Mouse (Mus musculus) forebrain, embryonic 14.5 days (tissue): ENCODE results near the gene Vill. TPM values are rescaled to one million over a fixed set of nuclear protein-coding genes. Genes with fewer than 3 reads are reported as not detected.

Source experiments
- ATAC-seq: fragments of 200-750 bp; cut with Nextera tagmentation; 2 replicates; pipeline ENCODE4 v1.8.0; 2017; ENCODE audit warnings: mild to moderate bottlenecking, moderate library complexity
- DNase-seq: peaks from one replicate; pipeline ENCODE4 v3.0.0-alpha.2; 2015; ENCODE audit warnings: low spot score
- H3K27ac ChIP-seq: fragments of 300-500 bp; sonication (generic); 2 replicates; pipeline ENCODE4 v1.5.1; 2014; ENCODE audit warnings: low read depth, mild to moderate bottlenecking, control low read depth, low read length, moderate library complexity
- H3K27me3 ChIP-seq: fragments of 300-500 bp; sonication (generic); replicated peaks from 2 replicates; pipeline ENCODE4 v1.6.1; 2014; ENCODE audit warnings: low read length, control low read depth, mixed read lengths; ENCODE audit not compliant: control insufficient read depth, insufficient read depth
- H3K36me3 ChIP-seq: fragments of 300-500 bp; sonication (generic); 2 replicates; pipeline ENCODE4 v1.6.1; 2014; ENCODE audit warnings: low read length, control low read depth; ENCODE audit not compliant: control insufficient read depth, insufficient read depth
- H3K4me1 ChIP-seq: fragments of 300-500 bp; sonication (generic); 2 replicates; pipeline ENCODE4 v1.6.1; 2014; ENCODE audit warnings: antibody characterized with exemption, low read length, control low read depth; ENCODE audit not compliant: control insufficient read depth, insufficient read depth
- H3K4me2 ChIP-seq: fragments of 300-500 bp; sonication (generic); 2 replicates; pipeline ENCODE4 v1.6.1; 2014; ENCODE audit warnings: mild to moderate bottlenecking, control low read depth, low read length
- H3K4me3 ChIP-seq: fragments of 300-500 bp; sonication (generic); 2 replicates; pipeline ENCODE4 v1.5.1; 2014; ENCODE audit warnings: low read depth, low read length, control low read depth
- H3K9ac ChIP-seq: fragments of 300-500 bp; sonication (generic); 2 replicates; pipeline ENCODE4 v1.6.1; 2014; ENCODE audit warnings: mild to moderate bottlenecking, low read length, control low read depth, moderate library complexity
- H3K9me3 ChIP-seq: fragments of 300-500 bp; sonication (generic); replicated peaks from 2 replicates; pipeline ENCODE4 v1.6.1; 2016; ENCODE audit warnings: low read length, control low read depth, mixed read lengths; ENCODE audit not compliant: control insufficient read depth
- WGBS: fragments of 180-500 bp; shearing (Covaris S2); extraction: QIAGEN DNeasy Blood & Tissue Kit; methylation state at CpG from one replicate; pipeline ENCODE4 v1.1.7; 2014; 5-methylcytosine and 5-hydroxymethylcytosine counted together
- microRNA-seq: library from miRNA; unstranded; fragments of <30 nt; microRNA quantifications from one replicate; pipeline ENCODE4, GENCODE M21; 2016
- polyA plus RNA-seq: library from polyadenylated mRNA; unstranded; fragments of >200 nt; fragmentation: Nextera tagmentation; extraction: Ambion mirVana; gene quantifications from 2 replicates; pipeline ENCODE4 v1.2.1, GENCODE M21; 2014

Gene Vill
- polyA plus RNA-seq, 1 experiment from 2014 or later: 4.0 TPM

GRCm38 (mm10) chr9:119114911-119115310 is 62.3 kb downstream of the Vill start:
- H3K4me3 ChIP-seq: no peak overlapping the region
- no peaks in the 10 kb centered on the region for H3K9me3 ChIP-seq
- WGBS: 91% methylated on average over 17 of the region's 17 CpGs
- H3K9ac ChIP-seq: no peak overlapping the region
- H3K27me3 ChIP-seq: no peaks in the 10 kb centered on the region
- no peaks in the 10 kb centered on the region for H3K36me3 ChIP-seq
- DNase-seq (no peak), ATAC-seq (no peak)
- no peak overlapping the region for H3K27ac ChIP-seq
- no peaks in the 10 kb centered on the region for H3K4me1 ChIP-seq
- no peak overlapping the region for H3K4me2 ChIP-seq

DNA sequence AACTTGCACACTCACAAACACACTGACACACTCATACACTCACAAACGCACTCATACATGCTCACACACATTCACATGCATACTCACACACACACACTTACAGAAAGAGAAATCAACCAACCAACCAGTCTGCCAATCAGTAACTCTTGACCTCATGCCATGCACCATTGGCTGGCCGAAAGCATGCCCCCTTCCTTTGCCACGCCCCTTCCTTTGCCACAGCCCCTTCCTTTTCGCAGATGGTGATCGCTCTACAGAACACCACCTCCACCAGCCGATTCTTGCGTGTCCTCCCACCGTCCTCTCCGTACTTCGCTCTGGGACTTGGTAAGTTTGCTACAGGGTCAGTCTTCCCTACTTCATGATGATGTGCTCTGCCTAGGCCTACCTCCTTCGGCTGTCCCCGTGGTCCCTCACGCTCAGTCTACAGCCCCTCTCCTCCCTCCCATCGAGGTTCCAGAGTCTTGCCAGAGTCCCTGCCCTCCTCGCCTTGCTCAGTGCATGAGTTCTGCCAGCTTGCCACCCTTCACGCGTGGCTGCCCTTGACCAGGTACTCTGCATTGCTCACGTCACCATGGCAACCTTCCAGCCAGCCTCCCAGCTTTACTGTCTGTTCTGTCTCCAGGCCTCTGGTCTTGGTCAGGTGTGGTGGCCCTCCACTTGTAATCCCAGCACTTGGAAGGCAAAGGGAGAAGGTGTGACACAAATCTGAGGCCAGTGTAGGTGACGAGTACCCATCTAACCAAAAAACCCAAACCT is 67.0 kb downstream of the Vill start:
- DNase-seq: no peak

GRCm38 (mm10) chr9:119120168-119120560 is 67.6 kb downstream of the Vill start:
- H3K4me3 ChIP-seq: no peak overlapping the region
- 78% methylated on average over 3 of the region's 3 CpGs for WGBS
- no peak overlapping the region for H3K9ac ChIP-seq
- no peaks in the 10 kb centered on the region for H3K36me3 ChIP-seq
- no peak overlapping the region for H3K27ac ChIP-seq
- ATAC-seq (no peak), DNase-seq (no peak)
- no peaks in the 10 kb centered on the region for H3K4me1 ChIP-seq
- no peaks in the 10 kb centered on the region for H3K9me3 ChIP-seq
- no peaks in the 10 kb centered on the region for H3K27me3 ChIP-seq
- H3K4me2 ChIP-seq: no peak overlapping the region

More for the DNA sequence above, 67.0 kb downstream of the Vill start:
- H3K27me3 ChIP-seq: no peaks in the 10 kb centered on the region
- H3K4me2 ChIP-seq: no peak overlapping the region
- H3K4me1 ChIP-seq: no peaks in the 10 kb centered on the region
- no peaks in the 10 kb centered on the region for H3K36me3 ChIP-seq
- H3K27ac ChIP-seq: no peak overlapping the region
- H3K9ac ChIP-seq: no peak overlapping the region
- H3K4me3 ChIP-seq: no peak overlapping the region
- 80% methylated on average over 19 of the region's 19 CpGs for WGBS
- ATAC-seq: no peak
- H3K9me3 ChIP-seq: no peaks in the 10 kb centered on the region

Small RNA genes within 50 kb of the gene (microRNA-seq; reads per million reads assigned to microRNA genes)
- gene Mir26a-1: 7.9 reads per million, percentile 30 among the genes with 10 or more reads in this experiment

Other genes with a start within 250 kb of the Vill start
- gene Ctdspl, start 126.3 kb upstream of the Vill start, polyA plus RNA-seq: 5.7 and 6.4 TPM in 2 replicates
- gene Plcd1, start 40.7 kb downstream of the Vill start, polyA plus RNA-seq: 10.5 and 12.1 TPM in 2 replicates
- 0.33 and 0.70 TPM in 2 replicates for gene Dlec1, start 49.7 kb downstream of the Vill start, polyA plus RNA-seq
- gene Acaa1b, start 104.3 kb downstream of the Vill start, polyA plus RNA-seq: 1.3 TPM in 2 replicates
- not detected in 2 replicates for gene Gm47289, start 106.4 kb downstream of the Vill start, polyA plus RNA-seq
- not detected in 2 replicates for gene Slc22a13, start 156.3 kb downstream of the Vill start, polyA plus RNA-seq